Mouse (Mus musculus): ENCODE measurements around the gene Gsg1l.

DNA sequence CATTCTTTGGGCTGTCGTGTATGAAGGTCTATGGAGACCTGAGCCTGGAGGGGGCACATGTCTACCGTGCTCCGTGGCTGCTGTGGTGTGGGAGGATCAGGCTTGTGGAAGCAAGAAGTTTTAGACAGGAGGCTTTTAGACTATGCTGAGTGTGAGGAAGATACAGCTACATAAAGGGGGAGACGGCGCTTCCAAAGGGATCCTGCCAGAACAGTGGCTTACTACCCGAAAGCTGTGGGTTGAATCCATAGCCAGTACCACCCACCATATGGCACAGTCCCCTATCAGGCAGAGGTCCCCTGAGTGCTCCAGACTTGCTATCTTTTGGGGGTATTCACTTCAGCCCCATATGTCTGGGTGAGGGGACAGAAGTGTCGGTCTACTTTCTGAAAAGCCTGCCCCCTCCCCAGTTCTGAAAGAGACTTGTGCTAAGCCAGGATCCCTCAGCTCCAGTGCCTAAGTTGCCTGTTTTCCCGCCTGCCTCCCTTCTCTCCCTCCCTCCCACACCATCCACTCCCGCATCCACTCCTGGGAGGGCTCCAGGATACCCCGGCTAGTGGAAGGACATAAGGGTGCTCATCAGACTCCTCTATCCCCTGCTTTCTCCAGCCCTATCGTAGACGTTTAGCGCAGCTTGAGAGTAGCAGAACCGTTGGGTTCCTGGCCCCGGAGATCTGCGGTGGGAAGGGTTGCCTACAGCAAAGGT is 1.1 kb downstream of the Gsg1l start:
- TF ChIP-seq CTCF (IDR thresholded peaks at IDR 0.05; ENCODE audit: extremely low read depth, insufficient read length, insufficient replicate concordance, low read depth, low read length) (no peak), POLR2A (IDR thresholded peaks at IDR 0.05; ENCODE audit: low read depth, low read length) (no peak)

Data from small intestine, adult 2 months (tissue).